Mouse (Mus musculus) hindbrain, postnatal 0 days (tissue): ENCODE results near the gene Scarf1. TPM values are rescaled to one million over a fixed set of nuclear protein-coding genes. Genes with fewer than 3 reads are reported as not detected.

ENCODE experiments used
- ATAC-seq: fragments of 200-750 bp; cut with Nextera tagmentation; 2 replicates; pipeline ENCODE4 v1.8.0; 2017; ENCODE audit warnings: mild to moderate bottlenecking, moderate TSS enrichment, moderate library complexity
- DNase-seq: peaks from one replicate; pipeline ENCODE4 v3.0.0-alpha.2; 2015; ENCODE audit warnings: low spot score
- H3K27ac ChIP-seq: fragments of 300-500 bp; sonication (generic); 2 replicates; pipeline ENCODE4 v1.5.1; 2014; ENCODE audit warnings: mild to moderate bottlenecking
- H3K27me3 ChIP-seq: fragments of 300-500 bp; sonication (generic); 2 replicates; pipeline ENCODE4 v1.6.1; 2014; ENCODE audit warnings: low read length, mixed read lengths; ENCODE audit not compliant: insufficient read depth
- H3K36me3 ChIP-seq: fragments of 300-500 bp; sonication (generic); 2 replicates; pipeline ENCODE4 v1.6.1; 2014; ENCODE audit warnings: low read length, mixed read lengths; ENCODE audit not compliant: insufficient read depth
- H3K4me1 ChIP-seq: fragments of 300-500 bp; sonication (generic); 2 replicates; pipeline ENCODE4 v1.6.1; 2014; ENCODE audit warnings: antibody characterized with exemption, low read length, mixed read lengths; ENCODE audit not compliant: insufficient read depth
- H3K4me2 ChIP-seq: fragments of 300-500 bp; sonication (generic); 2 replicates; pipeline ENCODE4 v1.6.1; 2014; ENCODE audit warnings: low read depth, mild to moderate bottlenecking, low read length, moderate library complexity, mixed read lengths
- H3K4me3 ChIP-seq: fragments of 300-500 bp; sonication (generic); 2 replicates; pipeline ENCODE4 v1.5.1; 2014; ENCODE audit warnings: low read length
- H3K9ac ChIP-seq: fragments of 300-500 bp; sonication (generic); replicated peaks from 2 replicates; pipeline ENCODE4 v1.6.1; 2014; ENCODE audit warnings: mild to moderate bottlenecking, low read length, moderate library complexity, mixed read lengths
- H3K9me3 ChIP-seq: fragments of 300-500 bp; sonication (generic); 2 replicates; pipeline ENCODE4 v1.6.1; 2016; ENCODE audit warnings: low read length, mixed read lengths
- CTCF ChIP-seq: IDR thresholded peaks from 2 replicates; pipeline ENCODE4 v1.5.1; 2016; ENCODE audit warnings: antibody characterized with exemption, control low read depth, low read depth
- WGBS: fragments of 180-500 bp; shearing (Covaris S2); extraction: QIAGEN DNeasy Blood & Tissue Kit; methylation state at CpG from one replicate; pipeline ENCODE4 v1.1.7; 2014; 5-methylcytosine and 5-hydroxymethylcytosine counted together
- polyA plus RNA-seq: library from polyadenylated mRNA; unstranded; fragments of >200 nt; fragmentation: Nextera tagmentation; extraction: Ambion mirVana; gene quantifications from 2 replicates; pipeline ENCODE4 v1.2.1, GENCODE M21; 2015
- total RNA-seq: library from RNA; depleted of rRNA; stranded (reverse); fragments of >200 nt; gene quantifications from 2 replicates; pipeline ENCODE4 v1.2.3, GENCODE M21; 2014

Gene Scarf1
- total and polyA plus RNA-seq, 2 experiments from 2014 or later = 3.3 to 3.6 TPM

DNA sequence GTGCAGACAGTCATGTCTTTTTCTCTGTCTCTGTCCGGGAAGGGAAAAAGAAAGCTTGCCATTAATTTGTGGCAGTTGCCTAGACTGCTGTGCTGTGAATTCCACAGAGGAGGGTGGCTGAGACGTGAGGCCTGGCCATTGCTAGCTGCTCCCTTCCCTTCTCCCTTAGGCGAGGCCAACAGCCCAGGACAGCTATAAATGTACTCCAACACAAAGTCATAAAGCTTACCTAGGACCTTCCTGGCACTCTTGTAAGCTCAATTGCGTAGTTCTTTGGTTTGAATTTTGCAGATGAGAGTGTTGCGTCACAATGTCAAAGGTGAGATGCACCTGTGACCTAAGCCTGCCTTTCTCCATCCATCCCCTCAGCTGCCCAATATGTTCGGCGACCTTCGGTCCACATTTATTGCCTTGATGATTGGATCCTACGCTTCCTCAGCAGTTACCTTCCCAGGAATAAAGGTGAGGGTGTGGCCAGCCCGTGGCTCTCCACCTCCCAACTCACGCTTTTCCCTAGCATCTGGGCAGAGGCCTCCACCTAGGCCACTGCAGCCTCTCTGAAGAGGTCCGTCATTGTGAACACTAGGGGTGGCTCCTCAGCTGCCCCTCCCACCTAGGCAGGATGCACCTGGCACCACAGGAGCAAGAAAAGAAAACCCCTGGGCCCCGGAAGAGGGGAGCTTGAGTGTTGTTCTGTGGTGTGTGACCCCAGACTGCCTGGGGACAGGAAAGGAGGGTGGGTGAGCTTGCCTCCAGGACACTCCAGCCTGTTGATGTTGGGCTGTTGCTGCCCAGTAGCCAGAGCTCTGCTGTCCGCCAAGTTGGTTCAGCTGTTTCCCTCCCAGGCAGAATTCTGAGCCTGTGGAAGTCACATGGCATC is 47.4 kb downstream of the Scarf1 start:
- WGBS = 85% methylated on average over 14 of the region's 14 CpGs
- no peaks in the 10 kb centered on the region for H3K4me1 ChIP-seq
- no peak overlapping the region for H3K27ac ChIP-seq
- no peak for DNase-seq
- H3K27me3 ChIP-seq = no peaks in the 10 kb centered on the region
- no peak overlapping the region for H3K4me3 ChIP-seq
- no peak overlapping the region for H3K4me2 ChIP-seq
- H3K9me3 ChIP-seq = no peaks in the 10 kb centered on the region
- ATAC-seq = no peak
- no peak for TF ChIP-seq CTCF
- H3K9ac ChIP-seq = no peak overlapping the region
- peaks cover 17% of the 10 kb centered on the region; the same call in 1 of the 2 replicates for H3K36me3 ChIP-seq

DNA sequence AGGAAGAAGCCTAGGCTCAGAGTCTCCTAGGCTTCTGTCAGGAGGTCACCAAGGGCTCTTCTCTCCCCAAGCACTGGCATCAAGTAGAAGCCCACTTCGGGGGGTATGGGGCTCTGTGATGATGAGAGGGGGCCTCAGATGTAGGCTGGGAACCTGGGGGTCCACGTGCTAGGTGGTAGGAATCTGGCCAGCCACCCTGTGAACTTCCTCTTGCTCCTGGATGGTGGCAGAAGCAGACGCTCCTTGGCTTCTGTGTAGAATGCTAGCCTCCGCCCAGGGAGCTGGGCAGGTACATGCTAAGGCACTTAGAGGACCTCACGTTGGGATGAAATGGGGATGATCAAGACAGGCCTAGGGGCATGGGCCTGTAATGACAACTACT is 48.1 kb downstream of the Scarf1 start:
- H3K36me3 ChIP-seq = peaks cover 19% of the 10 kb centered on the region; the same call in 1 of the 2 replicates
- ATAC-seq (no peak), DNase-seq (no peak)
- no peaks in the 10 kb centered on the region for H3K9me3 ChIP-seq
- H3K4me1 ChIP-seq = no peaks in the 10 kb centered on the region
- no peak overlapping the region for H3K9ac ChIP-seq
- no peak overlapping the region for H3K27ac ChIP-seq
- H3K27me3 ChIP-seq = no peaks in the 10 kb centered on the region
- WGBS = 86% methylated on average over 5 of the region's 5 CpGs
- TF ChIP-seq CTCF = no peak
- H3K4me2 ChIP-seq = no peak overlapping the region
- no peak overlapping the region for H3K4me3 ChIP-seq

DNA sequence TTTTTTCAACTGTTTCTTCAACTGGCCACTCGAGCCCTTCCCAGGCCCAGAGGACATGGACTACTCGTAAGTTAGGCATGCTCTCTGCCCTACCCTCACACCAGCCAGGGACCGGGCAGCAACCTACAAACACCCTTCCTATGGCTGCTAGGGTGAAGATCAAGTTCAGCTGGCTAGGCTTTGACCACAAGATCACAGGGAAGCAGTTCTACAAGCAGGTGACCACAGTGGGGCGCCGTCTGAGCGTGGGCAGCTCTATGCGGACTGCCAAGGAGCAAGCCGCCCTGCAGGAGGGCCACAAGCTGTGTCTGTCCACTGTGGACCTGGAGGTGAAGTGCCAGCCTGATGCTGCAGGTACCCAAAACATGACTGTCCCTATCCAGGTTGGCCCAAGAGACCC is 49.5 kb downstream of the Scarf1 start:
- Histone ChIP-seq H3K27ac (no peak overlapping the region), H3K9ac (no peak overlapping the region), H3K27me3 (no peaks in the 10 kb centered on the region), H3K4me2 (no peak overlapping the region), H3K4me3 (no peak overlapping the region), H3K36me3 (peaks cover 24% of the 10 kb centered on the region; the same call in 1 of the 2 replicates), H3K4me1 (no peaks in the 10 kb centered on the region), H3K9me3 (no peaks in the 10 kb centered on the region)
- ATAC-seq = no peak
- no peak for TF ChIP-seq CTCF
- no peak for DNase-seq
- 85% methylated on average over 8 of the region's 8 CpGs for WGBS

DNA sequence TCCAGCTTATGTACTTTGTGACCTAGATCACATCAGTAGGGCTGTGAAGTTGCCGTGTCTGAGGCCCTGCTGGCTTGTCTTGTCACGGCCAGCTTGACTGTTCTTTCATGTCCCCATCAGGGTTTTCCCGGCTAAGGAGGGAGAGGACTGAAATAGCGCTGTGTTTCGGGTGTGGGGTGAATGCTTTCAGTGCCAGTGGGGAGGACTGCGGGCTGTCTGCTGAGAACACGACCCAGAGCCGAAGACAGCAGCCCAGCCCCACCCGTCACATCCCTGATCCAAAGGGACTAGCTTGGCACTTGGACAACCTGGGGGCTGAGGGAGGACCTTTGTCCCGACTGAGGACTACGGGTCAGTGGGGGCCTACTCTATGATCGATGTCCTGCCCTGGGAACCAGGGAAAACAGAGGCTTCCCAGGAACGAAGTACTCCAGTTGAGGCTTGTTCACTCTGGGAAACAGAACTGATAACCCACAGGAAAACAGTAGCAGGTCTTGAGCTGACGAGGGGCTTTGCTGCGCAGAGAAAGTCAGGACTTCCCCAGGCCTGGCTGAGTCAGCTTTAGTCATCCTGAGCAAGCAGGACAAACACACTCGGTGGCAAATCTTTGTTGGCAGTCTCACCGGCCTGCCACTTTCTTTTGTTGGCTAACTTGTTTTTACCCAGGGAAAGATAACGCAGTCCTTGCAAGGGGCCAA is 50.7 kb downstream of the Scarf1 start:
- 55% methylated on average over 18 of the region's 18 CpGs for WGBS
- ATAC-seq = peak; percentile 14; the same call in 1 of the 2 replicates
- no peak for TF ChIP-seq CTCF

DNA sequence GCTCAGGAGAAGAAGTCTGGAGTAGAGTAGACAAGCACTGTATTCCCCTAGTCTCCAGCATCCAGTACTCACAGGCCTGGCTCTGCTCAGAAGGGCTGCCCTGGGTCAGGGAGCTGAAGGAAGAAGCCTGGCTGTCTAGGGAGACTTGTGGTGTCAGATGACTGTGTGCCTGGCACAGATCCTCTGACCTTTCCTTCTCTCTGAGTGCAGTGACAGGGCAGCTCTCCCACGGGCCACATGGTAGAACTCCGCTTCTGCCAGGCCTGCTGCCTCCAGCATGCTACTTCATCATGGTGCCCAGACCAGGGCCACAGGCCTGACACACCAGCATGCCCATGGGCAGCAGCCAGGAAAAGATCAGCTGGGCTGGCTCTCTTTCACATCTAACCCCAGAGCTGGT is 52.5 kb downstream of the Scarf1 start:
- Histone ChIP-seq H3K9me3 (no peaks in the 10 kb centered on the region), H3K4me2 (no peak overlapping the region), H3K4me1 (no peaks in the 10 kb centered on the region), H3K27me3 (no peaks in the 10 kb centered on the region), H3K27ac (no peak overlapping the region), H3K36me3 (peaks cover 32% of the 10 kb centered on the region), H3K4me3 (no peak overlapping the region), H3K9ac (no peak overlapping the region)
- DNase-seq (no peak), ATAC-seq (peak; percentile 48)
- WGBS = 64% methylated on average over 2 of the region's 2 CpGs
- TF ChIP-seq CTCF = no peak

More for the DNA sequence above, 50.7 kb downstream of the Scarf1 start:
- Histone ChIP-seq H3K36me3 (peaks cover 31% of the 10 kb centered on the region), H3K4me1 (no peaks in the 10 kb centered on the region), H3K4me2 (no peak overlapping the region), H3K4me3 (no peak overlapping the region), H3K9ac (no peak overlapping the region), H3K27me3 (no peaks in the 10 kb centered on the region), H3K27ac (peak overlapping the region; percentile 48; the same call in 1 of the 2 replicates), H3K9me3 (no peaks in the 10 kb centered on the region)
- no peak for DNase-seq

DNA sequence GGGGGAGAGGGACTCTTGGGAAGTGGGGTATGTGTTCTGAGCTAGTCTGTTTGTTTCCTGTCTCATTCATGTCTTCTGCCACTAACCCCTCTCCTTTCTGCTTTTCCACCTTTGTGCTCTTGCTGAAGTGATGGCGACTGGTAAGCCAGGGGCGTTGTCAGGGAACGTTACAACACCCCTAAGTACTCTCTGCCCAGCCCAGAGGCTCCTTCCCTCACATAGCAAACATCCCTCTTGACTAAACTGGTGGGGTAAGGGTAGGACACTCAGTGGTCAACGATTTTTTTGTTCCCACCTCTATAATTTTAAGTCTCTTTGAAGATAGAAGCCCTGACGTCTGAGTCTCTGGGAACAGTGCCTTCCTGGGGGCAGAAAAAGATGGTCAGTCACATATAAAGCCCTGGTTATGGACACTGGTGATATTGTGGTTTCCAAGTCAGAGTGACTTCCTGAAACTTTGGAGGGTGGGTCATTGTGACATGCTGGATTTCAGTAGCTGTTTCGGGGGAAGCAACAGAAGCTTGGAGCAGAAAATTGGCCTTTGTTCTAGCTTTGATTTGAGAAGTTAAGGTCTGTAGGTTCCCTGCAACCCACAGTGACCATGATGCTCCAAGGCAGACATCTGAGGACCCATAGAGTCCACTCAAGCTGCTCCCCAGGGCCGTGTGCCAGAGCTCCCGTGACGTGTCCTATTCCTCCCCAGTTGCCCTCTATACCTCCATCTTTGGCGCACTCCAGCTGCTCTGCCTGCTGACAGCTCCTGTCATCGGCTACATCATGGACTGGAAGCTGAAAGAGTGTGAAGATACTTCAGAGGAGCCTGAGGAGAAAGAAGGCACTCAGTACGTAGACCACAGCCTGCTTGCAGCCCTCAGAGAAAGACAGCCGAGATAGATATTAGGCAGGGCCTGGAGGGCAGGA is 53.2 kb downstream of the Scarf1 start:
- ATAC-seq (no peak), DNase-seq (no peak)
- Histone ChIP-seq H3K27me3 (no peaks in the 10 kb centered on the region), H3K27ac (no peak overlapping the region), H3K4me3 (no peak overlapping the region), H3K4me2 (no peak overlapping the region), H3K36me3 (peaks cover 32% of the 10 kb centered on the region), H3K4me1 (no peaks in the 10 kb centered on the region), H3K9me3 (no peaks in the 10 kb centered on the region), H3K9ac (no peak overlapping the region)
- 73% methylated on average over 13 of the region's 13 CpGs for WGBS
- no peak for TF ChIP-seq CTCF
